Comparison of ENCODE assay signal across 15 mouse cellular contexts in genomic region chr11:32704241-32704890, GRCm38 (mm10).
"Had no signal": no experiment of that assay in that cellular context is flagged by ENCODE, and none has a peak within 500 bp of the region (broad histone marks: within the 10 kb centered on the region; RNA-seq: fewer than 3 reads in every experiment).

No protein-coding gene starts in this region.

- H3K27ac ChIP-seq: kidney, embryonic 15.5 days; left cerebral cortex, adult 2 months; limb, embryonic 10.5 days; liver, embryonic 15.5 days; midbrain, embryonic 15.5 days had no signal

- H3K36me3 ChIP-seq: liver, embryonic 15.5 days; midbrain, embryonic 15.5 days had no signal

- H3K4me2 ChIP-seq: kidney, embryonic 15.5 days; liver, embryonic 11.5 days; liver, embryonic 15.5 days; midbrain, embryonic 15.5 days had no signal

- ATAC-seq: lung, postnatal 0 days; midbrain, embryonic 15.5 days had no signal

- DNase-seq: kidney, adult 18-20 months; kidney, postnatal 25 days; lung, adult 2 months; lung, postnatal 36 days; right cerebral cortex, postnatal 4 days; spleen, adult 18-20 months; thymus, adult 18-20 months; thymus, postnatal 14 days had no signal

- H3K27me3 ChIP-seq: kidney, embryonic 15.5 days; liver, embryonic 15.5 days; midbrain, embryonic 15.5 days had no signal

- H3K9me3 ChIP-seq: kidney, embryonic 15.5 days; limb, embryonic 10.5 days; liver, embryonic 15.5 days; midbrain, embryonic 15.5 days had no signal

- H3K4me3 ChIP-seq: kidney, embryonic 15.5 days; left cerebral cortex, adult 2 months; limb, embryonic 10.5 days; liver, embryonic 15.5 days; midbrain, embryonic 15.5 days had no signal

- H3K9ac ChIP-seq: kidney, embryonic 15.5 days; liver, embryonic 15.5 days; midbrain, embryonic 15.5 days had no signal
